Comparison of ENCODE assay signal across 14 mouse cellular contexts in genomic region chr3:54487844-54488243, GRCm38 (mm10).
DNase-seq lines count a peak whose midpoint lies in the region; ATAC-seq and TF ChIP-seq lines count a peak whose summit lies in the region.
"Had no signal": no experiment of that assay in that cellular context is flagged by ENCODE, and none has a peak within 500 bp of the region (broad histone marks: within the 10 kb centered on the region; RNA-seq: fewer than 3 reads in every experiment).

No protein-coding gene starts in this region.

- H3K36me3 ChIP-seq in intestine, postnatal 0 days (ENCODE audit: control insufficient read depth, insufficient read depth): no peaks in the 10 kb centered on the region
- H3K36me3 ChIP-seq in intestine, embryonic 15.5 days: no peaks in the 10 kb centered on the region
- H3K36me3 ChIP-seq in testis, adult 2 months (ENCODE audit: control insufficient read depth, insufficient read depth, low read length): no peaks in the 10 kb centered on the region
- H3K36me3 ChIP-seq: limb, embryonic 15.5 days had no signal

- no peak overlapping the region for H3K4me2 ChIP-seq in intestine, postnatal 0 days (replicated peaks; ENCODE audit: low read depth)
- H3K4me2 ChIP-seq in intestine, embryonic 15.5 days (replicated peaks): no peak overlapping the region
- H3K4me2 ChIP-seq: heart, embryonic 11.5 days; hindbrain, embryonic 14.5 days; limb, embryonic 15.5 days had no signal

- H3K9ac ChIP-seq in intestine, postnatal 0 days (ENCODE audit: low read depth, low read length): no peak overlapping the region
- no peak overlapping the region for H3K9ac ChIP-seq in intestine, embryonic 15.5 days
- H3K9ac ChIP-seq: hindbrain, embryonic 14.5 days; limb, embryonic 15.5 days had no signal

- no peak for TF ChIP-seq POLR2A in testis, adult 2 months (IDR thresholded peaks at IDR 0.05; ENCODE audit: control insufficient read depth, low read depth, low read length)

- no peak overlapping the region for H3K4me3 ChIP-seq in intestine, postnatal 0 days (ENCODE audit: low read depth, low read length)
- no peak overlapping the region for H3K4me3 ChIP-seq in intestine, embryonic 15.5 days (replicated peaks)
- H3K4me3 ChIP-seq in testis, adult 2 months (ENCODE audit: control insufficient read depth, low read depth, low read length): no peak overlapping the region
- H3K4me3 ChIP-seq: limb, embryonic 15.5 days had no signal

- no peak for DNase-seq in testis, postnatal 14 days (ENCODE audit: low spot score)
- peak; percentile 81 for DNase-seq in ZHBTc4 (ENCODE audit: low read depth, low spot score)
- no peak for DNase-seq in spleen, postnatal 14 days (ENCODE audit: low spot score in 2 of 2)
- DNase-seq: adrenal gland, postnatal 10 days; cerebellum, adult 11 months; kidney, postnatal 25 days; thymus, adult 18-20 months had no signal

- ATAC-seq in intestine, postnatal 0 days: no peak
- ATAC-seq in intestine, embryonic 15.5 days: no peak
- ATAC-seq in erythroid progenitor cell, adult 5-6 weeks (replicated peaks; ENCODE audit: low FRiP score, poor library complexity, severe bottlenecking): no peak

- 70% methylated on average over 4 of the region's 4 CpGs for WGBS in intestine, postnatal 0 days
- 67% methylated on average over 4 of the region's 4 CpGs for WGBS in intestine, embryonic 15.5 days

- H3K4me1 ChIP-seq in intestine, postnatal 0 days (replicated peaks; ENCODE audit: control insufficient read depth, insufficient read depth, low read length): no peaks in the 10 kb centered on the region
- H3K4me1 ChIP-seq in intestine, embryonic 15.5 days (replicated peaks): no peaks in the 10 kb centered on the region
- no peaks in the 10 kb centered on the region for H3K4me1 ChIP-seq in testis, adult 2 months (ENCODE audit: control insufficient read depth, insufficient read depth, low read length)

- no peak overlapping the region for H3K27ac ChIP-seq in intestine, postnatal 0 days (ENCODE audit: low read depth, low read length)
- H3K27ac ChIP-seq in intestine, embryonic 15.5 days: no peak overlapping the region
- H3K27ac ChIP-seq in testis, adult 2 months (ENCODE audit: control insufficient read depth, insufficient read depth, low read depth, low read length): no peak overlapping the region
- H3K27ac ChIP-seq: hindbrain, embryonic 14.5 days; limb, embryonic 15.5 days had no signal

- H3K27me3 ChIP-seq in intestine, postnatal 0 days (replicated peaks; ENCODE audit: control insufficient read depth, insufficient read depth, low read length): no peaks in the 10 kb centered on the region
- no peaks in the 10 kb centered on the region for H3K27me3 ChIP-seq in intestine, embryonic 15.5 days (replicated peaks)
- H3K27me3 ChIP-seq in testis, adult 2 months (ENCODE audit: control insufficient read depth, insufficient read depth, low read length): no peaks in the 10 kb centered on the region
- H3K27me3 ChIP-seq: limb, embryonic 15.5 days had no signal

- H3K9me3 ChIP-seq in intestine, postnatal 0 days (ENCODE audit: control insufficient read depth): no peaks in the 10 kb centered on the region
- H3K9me3 ChIP-seq in intestine, embryonic 15.5 days: no peaks in the 10 kb centered on the region
- H3K9me3 ChIP-seq: limb, embryonic 15.5 days had no signal

- TF ChIP-seq CTCF in intestine, postnatal 0 days (IDR thresholded peaks at IDR 0.05; ENCODE audit: low read depth): peak; percentile 47
- peak; percentile 68; the same call in 1 of the 2 replicates for TF ChIP-seq CTCF in testis, adult 2 months (IDR thresholded peaks at IDR 0.05; ENCODE audit: control insufficient read depth, insufficient read depth, insufficient replicate concordance, low read depth, low read length)
